Mouse (Mus musculus): Measurements from ENCODE around the gene Ptprr. TPM values are rescaled to one million over a fixed set of nuclear protein-coding genes. Genes with fewer than 3 reads are reported as not detected.
A peak's percentile ranks its signal among the peaks of the same experiment; 100 is the strongest.

Ptprr gene
- total RNA-seq (2021) = 10 to 100 TPM; 17.0 TPM
- long read RNA-seq, experiment 1, transcript Ptprr-201 (14 exons, 3,619 nt) = major isoform, 14 of 22 reads
- long read RNA-seq, experiment 1, partial matches to known transcripts = 6 of 22 reads
- long read RNA-seq, experiment 1, other reads (novel, unspliced or antisense) = 2 of 22 reads
- long read RNA-seq, experiment 2, transcript Ptprr-201 (14 exons, 3,619 nt) = major isoform, 15 of 22 reads
- long read RNA-seq, experiment 2, partial matches to known transcripts = 3 of 22 reads
- long read RNA-seq, experiment 2, other reads (novel, unspliced or antisense) = 4 of 22 reads

DNA sequence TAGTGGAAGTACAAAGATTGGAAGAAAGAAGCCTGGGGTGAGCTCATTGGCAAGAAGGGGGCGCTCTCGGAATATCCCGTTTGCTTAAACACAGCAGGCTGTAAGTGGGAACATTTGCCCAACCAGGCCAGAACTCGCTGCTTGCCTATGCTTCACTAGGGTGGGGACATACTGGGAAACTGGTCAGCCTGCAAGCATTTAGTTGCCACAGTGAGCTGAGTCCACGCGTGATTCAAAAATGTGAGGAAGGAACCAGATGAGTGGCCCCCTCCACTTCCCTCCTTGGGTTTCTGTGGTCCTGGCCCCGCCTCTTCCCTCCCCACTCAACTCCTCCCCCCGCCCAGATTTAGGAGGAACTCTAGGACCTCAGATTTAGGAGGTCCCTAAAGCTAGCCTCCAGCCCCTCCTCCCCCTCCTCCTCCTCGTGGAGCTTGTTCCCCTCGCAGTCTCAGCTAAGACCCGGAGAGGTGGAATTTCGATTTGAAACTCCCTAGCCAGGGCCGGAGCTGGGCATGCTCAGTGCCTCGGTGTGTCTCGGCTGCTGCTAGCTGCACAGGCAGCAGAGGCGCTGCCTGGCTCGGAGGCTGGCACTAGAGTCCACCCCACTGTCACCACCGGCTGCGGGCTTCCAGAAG is at the start of gene Ptprr:
TSS of gene Ptprr (plus strand) at position 369 of the 635 bp plus-strand sequence.
- DNase-seq (ENCODE audit: low spot score in 2 of 2) = peak; percentile 90 to 93
- peak within 1 kb of the TSS; percentile 88 for H3K27ac ChIP-seq
- H3K4me3 ChIP-seq = peak within 1 kb of the TSS; percentile 75
- peak; percentile 75 for TF ChIP-seq CTCF (conservative IDR thresholded peaks at IDR 0.05)

GRCm38 (mm10) chr10:115976345-115976744 is 41.7 kb upstream of the Ptprr start:
- H3K27ac ChIP-seq = no peak overlapping the region
- no peak overlapping the region for H3K4me3 ChIP-seq
- TF ChIP-seq CTCF (conservative IDR thresholded peaks at IDR 0.05) = no peak
- DNase-seq (ENCODE audit: low spot score in 2 of 2) = no peak

DNA sequence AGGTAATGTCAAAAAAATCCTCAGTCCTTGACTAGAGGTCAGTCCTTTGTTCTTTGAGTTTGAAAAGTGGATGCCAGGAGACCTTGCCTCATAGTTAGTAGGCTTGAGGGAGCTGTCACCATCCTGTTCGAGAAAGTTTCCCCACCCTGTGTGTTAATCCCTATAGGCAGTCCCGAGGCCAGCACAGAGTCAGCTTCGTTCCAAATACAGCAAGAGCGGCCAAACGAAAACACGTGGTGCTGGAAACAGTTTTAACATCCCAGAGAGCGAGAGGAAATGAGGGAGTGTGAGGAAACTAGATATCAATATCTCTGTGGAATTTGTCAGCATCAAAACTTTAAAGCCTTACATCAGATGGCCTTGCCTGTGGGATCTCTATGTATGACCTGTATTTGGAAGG is 39.0 kb upstream of the Ptprr start:
- H3K4me3 ChIP-seq = no peak overlapping the region
- H3K27ac ChIP-seq = no peak overlapping the region
- DNase-seq (ENCODE audit: low spot score in 2 of 2) = no peak
- no peak for TF ChIP-seq CTCF (conservative IDR thresholded peaks at IDR 0.05)

- H3K27ac ChIP-seq = no peak overlapping the region
- no peak for TF ChIP-seq CTCF (conservative IDR thresholded peaks at IDR 0.05)
- no peak for DNase-seq (ENCODE audit: low spot score in 2 of 2)
These were observed 38.0 kb upstream of the Ptprr start for GRCm38 (mm10) chr10:115980018-115980417.

DNA sequence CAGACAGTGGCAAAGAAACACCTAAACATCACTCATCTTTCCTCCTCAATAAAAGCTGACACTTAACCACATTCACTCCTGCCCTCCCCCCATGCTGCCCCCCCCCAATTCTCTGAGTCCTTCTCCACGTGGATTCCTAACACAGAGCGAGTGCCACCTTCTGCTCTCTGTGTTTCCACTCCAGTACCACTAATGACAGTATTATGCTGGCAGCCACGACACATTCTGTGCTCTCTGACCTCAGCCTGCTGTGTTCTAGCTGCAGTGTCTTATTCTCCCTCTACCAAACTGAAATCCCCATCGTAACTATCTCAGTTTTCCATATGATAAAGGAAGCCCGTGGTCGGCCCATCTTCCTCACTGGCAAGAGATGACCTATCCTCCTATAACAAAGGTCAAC is 33.7 kb upstream of the Ptprr start:
- no peak for DNase-seq (ENCODE audit: low spot score in 2 of 2)
- H3K4me3 ChIP-seq = no peak overlapping the region
- TF ChIP-seq CTCF (conservative IDR thresholded peaks at IDR 0.05) = no peak
- H3K27ac ChIP-seq = no peak overlapping the region

More at GRCm38 (mm10) chr10:115980018-115980417, 38.0 kb upstream of the Ptprr start:
- H3K4me3 ChIP-seq = no peak overlapping the region

DNA sequence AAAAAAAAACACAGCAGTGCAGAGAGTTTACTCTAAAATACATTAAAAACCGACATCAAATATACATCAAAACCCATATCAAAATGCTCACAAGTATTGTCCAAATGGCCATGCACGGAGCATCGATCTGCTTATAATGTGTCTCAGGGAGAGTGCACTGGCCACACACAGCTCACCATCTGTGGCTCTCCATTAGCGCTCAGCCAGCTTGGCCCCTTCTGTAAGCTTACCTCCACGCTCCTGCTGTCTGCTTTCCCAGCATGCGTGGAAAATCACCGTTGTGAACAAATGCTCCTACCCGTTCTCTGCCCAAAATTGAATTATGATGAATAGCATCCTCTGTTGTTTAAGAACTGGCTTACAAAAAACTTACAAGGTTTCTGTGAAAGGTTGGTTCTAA is 16.2 kb upstream of the Ptprr start:
- DNase-seq (ENCODE audit: low spot score in 2 of 2) = peak in 1 of 2 experiments; percentile 23
- no peak for TF ChIP-seq CTCF (conservative IDR thresholded peaks at IDR 0.05)
- H3K27ac ChIP-seq = no peak overlapping the region
- no peak overlapping the region for H3K4me3 ChIP-seq

- Histone ChIP-seq H3K4me3 (no peak overlapping the region), H3K27ac (no peak overlapping the region)
- no peak for DNase-seq (ENCODE audit: low spot score in 2 of 2)
- no peak for TF ChIP-seq CTCF (conservative IDR thresholded peaks at IDR 0.05)
These were observed 11.3 kb upstream of the Ptprr start for GRCm38 (mm10) chr10:116006675-116007074.

DNA sequence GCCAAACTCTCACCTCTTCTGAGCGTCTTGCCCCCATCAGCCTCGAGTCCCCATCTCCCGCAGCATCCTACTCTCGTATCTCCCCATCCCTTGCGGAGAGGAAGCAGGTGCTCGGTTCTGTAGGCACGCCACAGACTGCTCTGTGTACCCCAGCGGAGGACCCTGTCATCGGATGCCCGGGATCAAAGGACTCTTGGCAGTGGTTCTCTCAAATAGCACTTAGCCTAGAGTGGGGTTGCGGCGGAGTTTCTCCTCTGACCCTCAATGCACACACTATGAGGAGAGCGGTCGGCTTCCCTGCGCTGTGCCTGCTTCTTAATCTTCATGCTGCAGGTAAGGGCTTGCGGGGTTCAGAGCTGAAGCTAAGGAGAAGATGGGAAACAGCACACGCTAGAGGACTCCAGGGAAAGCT is 473 bp downstream of the Ptprr start:
- peak; percentile 15 to 33 for DNase-seq (ENCODE audit: low spot score in 2 of 2)
- H3K27ac ChIP-seq = peak overlapping the region; percentile 88
- no peak for TF ChIP-seq CTCF (conservative IDR thresholded peaks at IDR 0.05)
- peak overlapping the region; percentile 75 for H3K4me3 ChIP-seq

DNA sequence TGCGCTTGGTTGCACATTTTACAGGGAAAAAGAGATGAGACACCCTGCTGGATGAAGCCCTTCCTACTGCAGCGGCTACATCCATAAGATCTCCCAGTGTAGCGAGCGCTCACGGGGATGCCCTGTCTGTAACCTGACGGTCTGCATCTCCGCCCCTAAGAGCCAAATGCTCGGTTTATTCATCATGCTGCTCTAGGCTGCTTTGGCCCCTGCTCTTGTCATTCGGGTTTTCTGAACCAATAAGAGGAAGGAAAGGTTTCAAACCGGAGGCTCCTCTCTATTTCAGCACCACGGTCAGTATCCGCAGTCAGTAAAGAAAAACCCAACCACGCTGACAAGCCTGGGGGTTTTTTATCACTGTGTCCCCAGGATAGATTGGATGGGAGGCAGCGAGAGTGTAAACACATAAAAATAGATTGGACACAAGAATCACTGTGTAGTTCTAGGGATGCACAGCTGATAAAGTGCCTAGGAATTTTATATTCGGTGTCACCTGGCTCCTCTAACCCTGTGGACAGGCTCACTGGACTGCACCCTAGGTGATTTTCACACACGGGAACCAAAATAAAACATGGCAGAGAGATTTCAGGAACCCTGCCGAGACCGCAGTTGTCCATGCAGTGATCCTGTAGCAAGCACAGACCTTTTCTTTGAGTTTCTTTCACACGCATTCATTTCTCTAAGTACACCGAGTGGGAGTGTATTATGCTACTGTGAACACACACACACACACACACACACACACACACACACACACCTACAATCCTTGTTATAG is 1.3 kb downstream of the Ptprr start:
- DNase-seq (ENCODE audit: low spot score in 2 of 2) = peak; percentile 34 to 41
- peak; percentile 26; the same call in 1 of the 2 replicates for TF ChIP-seq CTCF (conservative IDR thresholded peaks at IDR 0.05)
- peak overlapping the region; percentile 75 for H3K4me3 ChIP-seq

DNA sequence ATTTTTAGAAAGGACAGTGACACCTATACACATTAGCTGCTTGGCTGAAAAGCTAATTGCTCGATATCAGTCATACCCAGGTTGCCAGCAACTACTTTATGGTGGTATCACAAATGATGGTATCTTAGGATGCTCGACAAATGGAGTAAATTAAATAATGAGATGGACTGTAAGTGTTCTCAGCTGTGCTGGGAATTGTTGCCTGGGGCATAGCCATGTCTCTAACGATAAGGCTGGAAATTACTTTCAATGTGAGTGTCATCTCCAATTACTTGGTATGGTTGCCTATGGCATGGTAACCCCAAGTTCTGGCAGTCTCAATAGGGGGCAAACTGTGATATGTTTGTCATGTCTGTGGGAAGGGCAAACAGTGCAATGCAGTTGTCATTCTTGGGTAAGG is 3.1 kb downstream of the Ptprr start:
- no peak for DNase-seq (ENCODE audit: low spot score in 2 of 2)
- Histone ChIP-seq H3K4me3 (no peak overlapping the region), H3K27ac (no peak overlapping the region)
- TF ChIP-seq CTCF (conservative IDR thresholded peaks at IDR 0.05) = no peak

More for the DNA sequence above, 1.3 kb downstream of the Ptprr start:
- H3K27ac ChIP-seq = peak overlapping the region; percentile 88

DNA sequence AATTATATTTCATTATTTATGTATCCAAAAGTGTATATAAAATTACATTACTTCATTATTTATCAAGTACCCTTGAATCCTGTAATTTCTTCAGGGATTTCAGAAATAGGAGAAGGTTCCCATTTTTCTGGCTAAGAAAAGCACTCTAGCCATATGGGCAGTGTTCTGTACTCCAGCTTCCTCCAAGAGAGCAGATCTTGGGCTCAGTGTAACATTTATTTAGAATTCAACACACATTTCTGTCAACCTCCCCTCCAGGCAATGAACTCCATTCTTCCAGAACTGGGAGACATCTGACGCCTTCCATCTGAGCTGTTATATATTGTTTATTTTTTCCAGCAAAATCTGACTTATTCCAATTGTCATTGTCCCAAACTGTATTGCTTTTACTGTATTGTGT is 20.1 kb downstream of the Ptprr start:
- Histone ChIP-seq H3K27ac (no peak overlapping the region), H3K4me3 (no peak overlapping the region)
- no peak for TF ChIP-seq CTCF (conservative IDR thresholded peaks at IDR 0.05)
- DNase-seq (ENCODE audit: low spot score in 2 of 2) = peak in 1 of 2 experiments; percentile 22

DNA sequence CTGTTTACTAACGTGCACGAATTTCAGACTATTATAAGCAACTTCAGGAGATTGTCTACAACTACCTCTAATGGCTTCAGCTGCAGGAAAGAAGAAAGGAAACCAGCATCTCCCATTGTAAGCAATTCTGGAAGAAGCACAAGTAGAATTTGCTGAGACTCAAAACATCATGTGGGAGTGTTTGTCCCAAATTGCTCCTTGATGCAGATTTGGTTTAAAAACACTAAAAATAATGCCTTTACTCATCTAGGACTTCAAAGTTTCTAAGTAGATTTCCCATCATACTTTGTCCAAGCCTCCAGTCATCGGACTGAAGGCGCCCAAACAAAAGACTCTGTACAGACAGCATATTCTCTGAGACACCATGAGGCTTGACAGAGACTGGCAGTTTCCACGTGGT is 57.9 kb downstream of the Ptprr start:
- TF ChIP-seq CTCF (conservative IDR thresholded peaks at IDR 0.05) = no peak
- H3K27ac ChIP-seq = no peak overlapping the region
- no peak for DNase-seq (ENCODE audit: low spot score in 2 of 2)

GRCm38 (mm10) chr10:116078636-116079035 is 60.6 kb downstream of the Ptprr start:
- H3K27ac ChIP-seq = no peak overlapping the region
- H3K4me3 ChIP-seq = no peak overlapping the region
- no peak for DNase-seq (ENCODE audit: low spot score in 2 of 2)
- TF ChIP-seq CTCF (conservative IDR thresholded peaks at IDR 0.05) = no peak

More for the DNA sequence above, 57.9 kb downstream of the Ptprr start:
- H3K4me3 ChIP-seq = no peak overlapping the region

Measured in layer of hippocampus, adult 2 months (tissue).